Mouse (Mus musculus) gastrocnemius, postnatal 25 days (tissue): ENCODE measurements at regions not wholly inside any gene's neighbourhood (a gene's known extent, or its start where the extent isn't known, plus 50 kb on each side); places are given as distances from the start of the nearest gene placed in this dataset.

ENCODE experiments used
- DNase-seq: peaks from one replicate; pipeline ENCODE4 v3.0.0; 2022

DNA sequence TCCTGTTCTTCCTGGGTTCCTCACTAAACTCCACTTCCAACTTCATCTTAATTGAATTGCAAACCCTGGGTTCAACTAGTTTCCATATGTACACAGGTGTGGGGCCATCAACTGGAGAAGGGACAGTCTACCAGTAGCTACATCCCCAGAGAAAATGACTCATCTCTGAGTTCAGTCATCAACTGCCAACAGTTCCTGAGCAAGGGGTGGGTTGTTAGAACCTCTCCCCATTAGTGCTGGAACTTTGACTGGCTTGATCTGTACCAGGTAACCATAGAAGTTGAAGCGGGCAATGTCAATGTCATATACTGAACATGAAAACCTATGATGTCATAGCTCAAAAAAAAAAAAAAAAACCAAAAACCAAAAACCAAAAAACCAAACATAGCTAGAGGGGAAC is 69.8 kb downstream of the Gm21750 start:
- no peak for DNase-seq

DNA sequence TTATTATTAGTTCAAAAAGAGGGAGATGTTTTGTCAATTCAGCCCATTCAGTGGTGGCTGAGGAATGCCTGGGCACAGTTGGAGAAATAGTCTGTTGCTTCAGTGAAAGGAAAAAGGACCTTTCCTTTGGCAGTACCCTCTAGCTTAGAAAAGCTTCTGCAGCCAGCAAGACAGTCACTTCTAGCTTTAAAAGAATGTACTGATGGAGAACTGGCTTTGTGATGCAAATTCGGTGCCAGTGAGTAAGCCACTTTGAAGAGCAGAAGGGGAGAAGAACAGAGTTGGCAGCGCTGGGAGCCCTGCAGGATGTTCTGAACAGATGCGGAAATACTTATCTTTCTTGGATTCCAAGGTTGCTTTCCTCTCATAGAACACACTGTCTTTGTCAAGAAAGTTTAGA is 71.1 kb downstream of the Gm21750 start:
- peak; percentile 35 for DNase-seq

DNA sequence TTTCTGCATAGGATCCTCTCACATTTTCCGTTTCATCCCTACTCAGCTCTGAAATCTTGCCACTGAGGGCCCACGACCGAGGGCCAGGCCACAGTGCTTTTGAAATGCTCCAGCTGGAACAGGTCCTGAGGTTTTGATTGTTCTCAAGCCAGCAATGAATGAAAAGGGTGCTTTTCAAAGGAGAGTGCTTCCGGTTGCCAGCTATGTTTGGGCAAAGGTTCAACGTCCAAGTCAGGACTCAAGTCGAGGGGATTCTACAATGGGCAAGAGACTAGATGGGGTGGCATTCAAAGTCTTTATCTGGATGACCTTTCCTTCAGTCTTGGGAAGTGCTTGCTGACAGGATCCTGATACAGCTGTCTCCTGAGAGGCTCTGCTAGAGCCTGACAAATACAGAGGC is 89.8 kb downstream of the Gm21750 start:
- no peak for DNase-seq

GRCm38 (mm10) chr14:73759986-73760385 is 99.0 kb downstream of the Gm21750 start:
- DNase-seq = no peak

- no peak for DNase-seq
These were observed 111.9 kb downstream of the Gm21750 start for GRCm38 (mm10) chr14:73772964-73773363.

GRCm38 (mm10) chr14:73773810-73774209 is 112.8 kb downstream of the Gm21750 start:
- no peak for DNase-seq

GRCm38 (mm10) chr14:73776066-73776465 is 115.0 kb downstream of the Gm21750 start:
- no peak for DNase-seq

DNA sequence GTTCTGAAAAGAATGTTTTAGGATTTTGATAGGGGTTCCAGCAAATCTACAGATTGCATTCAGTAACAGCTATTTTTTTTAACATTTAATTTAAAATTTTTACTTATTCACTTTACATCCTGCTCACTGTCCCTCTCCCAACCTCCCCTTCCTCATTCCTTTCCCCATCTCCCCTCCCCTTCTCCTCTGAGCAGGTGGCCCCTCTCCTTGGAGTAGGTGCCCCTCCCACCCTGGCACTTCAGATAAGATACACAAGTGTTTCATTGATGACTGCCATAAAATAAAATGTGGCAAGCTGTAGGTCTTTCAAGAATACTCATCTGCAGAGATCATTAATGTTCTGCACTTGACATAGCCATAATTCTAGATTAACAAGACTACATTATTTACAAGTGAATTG is 146.1 kb downstream of the Gm21750 start:
- DNase-seq = no peak

DNA sequence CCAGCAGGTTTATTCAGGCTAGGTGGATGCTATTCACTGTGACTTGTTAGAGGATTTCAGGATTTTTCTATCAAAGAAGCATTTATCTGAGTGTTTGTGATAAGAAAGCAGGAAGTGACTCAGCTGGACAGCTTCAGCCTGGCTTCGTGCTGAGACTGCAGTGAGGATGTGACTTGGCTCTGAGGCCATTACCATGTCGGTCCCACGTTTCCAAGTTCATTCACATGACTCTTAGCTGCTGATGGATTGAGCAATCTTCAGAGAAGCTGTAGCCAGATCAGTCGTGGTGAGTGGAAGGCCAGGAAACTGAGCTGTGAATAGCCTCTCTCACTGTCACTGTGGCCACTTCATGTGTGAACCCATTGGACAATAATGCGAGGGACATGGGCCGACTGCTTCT is 177.9 kb downstream of the Gm21750 start:
- DNase-seq = peak; percentile 5

DNA sequence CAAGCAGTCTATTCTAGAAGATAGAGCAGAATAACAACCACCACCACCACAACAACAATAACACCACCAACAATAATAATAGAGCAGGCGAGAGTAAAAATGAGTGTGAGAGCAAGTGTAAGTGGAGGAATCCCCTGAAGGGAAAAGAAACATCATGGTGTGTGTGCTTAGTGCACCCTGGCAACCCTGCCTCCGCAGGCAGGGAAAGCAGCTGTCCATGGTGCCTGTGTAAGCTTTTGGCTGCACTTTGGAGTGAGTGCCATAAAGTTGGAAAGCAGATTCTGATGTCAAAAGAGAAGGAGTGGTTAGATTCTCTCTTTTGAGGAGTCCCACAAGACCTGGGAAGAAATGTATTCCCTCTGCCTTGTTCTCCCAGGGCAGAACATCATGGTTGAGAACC is 200.8 kb downstream of the Gm21750 start:
- DNase-seq = no peak

DNA sequence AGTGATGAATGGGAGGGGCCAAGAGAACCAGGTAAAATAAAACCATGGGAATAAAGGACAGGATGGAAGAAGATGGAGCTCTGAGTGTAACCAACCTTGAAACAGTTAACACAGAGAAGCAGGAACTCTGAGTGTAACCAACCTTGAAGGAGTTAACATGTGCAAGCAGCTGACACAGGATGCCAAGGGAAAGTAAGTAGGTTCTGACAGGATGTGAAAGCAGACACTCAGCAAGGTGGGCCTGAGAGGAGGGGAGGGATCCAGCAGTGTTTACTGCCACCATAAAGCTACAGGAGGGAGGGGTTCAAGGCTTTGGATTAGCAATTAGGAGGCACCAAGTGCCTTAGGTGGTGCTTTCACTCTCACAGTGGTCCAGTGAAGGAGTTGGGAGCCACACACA is 213.3 kb downstream of the Gm21750 start:
- no peak for DNase-seq

DNA sequence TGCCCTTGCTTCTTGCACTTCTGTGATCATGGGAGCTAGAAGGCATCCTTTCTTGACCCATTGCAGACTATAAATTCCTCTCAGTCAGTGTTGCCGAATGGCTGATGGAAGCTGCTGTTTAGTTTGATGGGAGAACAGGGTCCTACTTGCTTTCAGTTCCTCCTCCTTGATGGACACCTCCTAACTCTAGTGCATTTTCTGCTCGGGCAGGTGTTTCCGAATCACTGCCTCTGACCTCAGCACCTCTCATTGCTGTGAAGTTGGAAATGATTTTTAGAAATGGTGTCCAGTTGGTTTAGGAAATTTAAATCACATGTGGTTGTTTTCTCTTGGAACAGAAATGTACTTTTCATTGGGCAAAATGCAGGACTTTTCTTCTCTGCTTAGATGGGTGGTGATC is 214.9 kb downstream of the Gm21750 start:
- no peak for DNase-seq

- no peak for DNase-seq
These were observed 217.2 kb downstream of the Gm21750 start for GRCm38 (mm10) chr14:73878267-73878666.

- no peak for DNase-seq
These were observed 217.9 kb downstream of the Gm21750 start for GRCm38 (mm10) chr14:73878866-73879419.

- no peak for DNase-seq
These were observed 230.4 kb downstream of the Gm21750 start for GRCm38 (mm10) chr14:73891451-73891850.

DNA sequence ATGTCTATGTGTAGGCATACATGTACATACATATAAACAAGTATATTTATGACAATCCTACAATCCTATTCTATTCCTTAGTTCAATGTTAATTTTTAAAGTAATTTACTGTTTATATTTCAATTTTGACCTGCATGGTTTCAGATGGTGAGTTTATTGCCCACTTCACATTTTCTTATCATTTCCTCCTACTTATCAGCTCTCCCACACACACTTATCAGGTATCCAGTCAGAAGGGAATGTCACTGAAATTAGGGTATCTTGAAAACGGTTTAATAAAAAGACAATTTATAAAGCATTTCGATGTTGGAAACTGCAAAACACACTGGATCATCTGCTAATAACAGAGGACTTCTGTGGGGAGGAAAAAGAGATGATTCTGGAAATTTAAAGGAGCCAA is 233.8 kb downstream of the Gm21750 start:
- DNase-seq = no peak

DNA sequence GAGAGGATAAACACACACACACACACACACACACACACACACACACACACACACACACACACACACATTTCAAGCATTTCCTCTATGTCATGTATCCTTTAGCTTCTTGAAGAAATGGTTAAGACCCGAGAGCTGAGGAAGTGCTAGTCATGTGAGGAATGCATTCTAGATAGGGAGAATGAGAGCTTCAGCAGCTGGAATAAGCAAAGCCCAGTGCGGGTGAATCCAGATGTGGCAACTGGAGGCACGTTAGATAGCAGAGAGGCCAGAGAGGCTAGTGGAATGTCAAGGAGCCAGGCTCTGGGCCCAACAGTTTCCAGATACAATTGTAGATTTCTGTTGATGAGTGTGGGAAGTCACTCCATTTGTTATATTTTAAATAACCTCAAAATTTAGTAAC is 234.2 kb downstream of the Gm21750 start:
- no peak for DNase-seq

DNA sequence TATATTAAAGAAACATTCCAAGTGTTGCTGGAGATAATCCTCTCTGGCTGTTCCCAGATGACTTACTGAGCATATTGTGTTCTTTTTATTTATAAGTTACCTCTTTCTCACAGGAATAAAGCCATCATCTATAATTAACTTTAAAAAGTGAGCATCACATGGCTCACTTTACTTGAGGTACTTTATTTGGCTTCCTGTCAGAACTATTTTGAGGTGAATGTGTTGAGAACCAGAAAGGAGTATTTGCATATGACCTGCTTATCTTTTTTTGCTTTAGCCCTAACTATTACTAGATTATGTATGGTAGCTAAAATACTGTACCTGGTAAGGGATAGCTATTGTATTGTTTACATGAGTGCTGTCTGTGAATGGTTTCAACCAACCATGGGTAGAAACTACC is 238.1 kb downstream of the Gm21750 start:
- no peak for DNase-seq

GRCm38 (mm10) chr14:73902085-73902713 is 241.2 kb downstream of the Gm21750 start:
- DNase-seq = no peak

DNA sequence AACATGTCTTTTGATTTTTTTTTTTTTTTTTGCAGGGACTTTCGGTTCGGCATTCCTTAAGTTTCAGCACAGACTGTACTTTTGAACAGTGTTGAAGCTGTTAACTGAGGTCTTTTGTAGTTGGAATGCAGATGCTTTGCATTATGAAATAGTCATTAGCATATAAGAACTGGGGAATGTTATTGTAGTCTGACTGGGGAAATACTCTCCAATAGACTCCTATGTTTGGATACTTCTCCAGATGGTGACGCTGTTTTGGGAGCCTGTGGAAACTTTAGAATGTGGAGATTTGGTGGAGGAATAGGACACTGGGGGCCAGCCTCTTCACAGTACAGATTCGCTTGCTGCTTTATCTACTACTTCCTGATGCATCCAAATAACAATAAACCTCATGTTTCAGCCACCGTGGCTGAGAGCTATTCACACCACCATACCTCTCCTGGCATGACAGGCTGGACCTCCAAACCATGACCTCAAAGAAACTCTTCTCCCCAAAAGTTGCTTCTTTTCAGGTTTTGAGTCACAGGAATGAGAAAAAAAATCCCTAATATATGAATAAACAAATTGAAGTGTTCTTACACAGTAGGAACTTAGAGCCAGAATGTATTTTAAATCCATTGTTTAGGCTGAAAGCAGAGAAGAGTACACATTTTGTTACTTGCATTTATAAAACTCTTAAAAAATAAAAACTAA is 252.9 kb downstream of the Gm21750 start:
- no peak for DNase-seq

DNA sequence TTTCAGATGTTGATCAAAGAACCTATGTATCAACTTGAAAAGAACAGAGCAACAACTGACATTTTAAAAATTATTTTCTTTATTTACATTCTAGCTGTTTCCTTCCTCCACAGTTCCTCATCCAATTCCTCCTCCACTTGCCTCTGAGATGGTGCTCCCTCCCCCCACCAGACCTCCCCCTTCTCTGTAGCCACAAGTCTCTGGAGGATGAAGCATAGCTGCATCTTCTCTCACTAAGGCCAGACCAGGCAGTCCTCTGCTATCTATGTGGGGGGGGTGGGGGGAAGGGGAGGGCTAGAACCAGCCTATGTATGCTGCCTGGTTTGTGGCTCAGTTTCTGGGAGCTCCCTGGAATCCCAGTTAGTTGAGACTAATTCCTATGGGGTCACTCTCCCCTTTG is 255.0 kb downstream of the Gm21750 start:
- no peak for DNase-seq

- no peak for DNase-seq
These were observed 270.1 kb downstream of the Gm21750 start for GRCm38 (mm10) chr14:73931095-73931494.

GRCm38 (mm10) chr14:73947316-73947715 is 286.3 kb downstream of the Gm21750 start:
- no peak for DNase-seq

DNA sequence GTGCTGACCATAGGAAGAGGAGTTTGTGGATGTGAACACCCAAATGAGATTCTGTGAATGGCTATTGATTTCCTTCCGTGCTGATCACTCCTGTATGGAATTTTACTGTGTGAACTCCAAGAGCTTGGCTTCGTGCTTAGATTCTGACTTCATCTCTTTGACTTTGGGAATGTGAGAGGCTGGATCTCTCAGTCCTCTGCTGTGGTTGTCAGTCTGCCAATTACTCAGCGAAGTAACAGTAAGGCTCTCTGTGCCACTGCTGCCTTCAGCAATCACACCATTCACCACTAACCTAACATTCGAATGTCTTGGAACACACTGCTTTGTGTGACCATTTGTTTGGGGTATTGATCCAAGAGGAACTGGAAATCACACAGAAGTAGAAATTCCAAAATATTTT is 291.5 kb downstream of the Gm21750 start:
- DNase-seq = no peak
